In the genomic region with DNA sequence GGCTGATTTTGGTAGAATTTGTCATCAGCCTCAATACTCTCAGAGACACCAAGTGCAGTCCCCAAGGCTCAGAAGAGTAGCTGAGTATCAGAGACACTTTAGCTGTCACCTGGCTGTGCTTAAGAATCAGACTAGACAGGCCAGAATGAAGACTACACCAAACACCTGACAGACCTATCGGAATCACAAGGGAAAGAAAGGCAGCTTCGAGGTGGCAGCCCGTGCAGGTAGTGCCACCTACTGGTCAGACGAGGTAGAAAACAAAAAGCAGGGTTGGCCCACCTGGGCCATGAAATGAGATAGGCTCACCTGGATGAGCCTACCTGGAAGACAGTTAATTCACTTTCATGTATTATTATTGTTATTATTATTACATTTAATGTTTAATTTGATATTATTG, we compare ENCODE assay signal across 9 mouse cellular contexts.
DNase-seq lines count a peak whose midpoint lies in the region; ATAC-seq lines count a peak whose summit lies in the region.
"Had no signal": no experiment of that assay in that cellular context is flagged by ENCODE, and none has a peak within 500 bp of the region (broad histone marks: within the 10 kb centered on the region; RNA-seq: fewer than 3 reads in every experiment).

No protein-coding gene starts in this region.

- H3K36me3 ChIP-seq in hindbrain, embryonic 13.5 days, result no peaks in the 10 kb centered on the region
- H3K36me3 ChIP-seq in liver, embryonic 11.5 days (ENCODE audit: control insufficient read depth, insufficient read depth, low read length), result no peaks in the 10 kb centered on the region
- H3K36me3 ChIP-seq in neural tube, embryonic 14.5 days (ENCODE audit: control insufficient read depth, insufficient read depth, low read length), result no peaks in the 10 kb centered on the region
- H3K36me3 ChIP-seq: heart, embryonic 15.5 days had no signal

- H3K4me2 ChIP-seq in hindbrain, embryonic 13.5 days, result no peak overlapping the region
- H3K4me2 ChIP-seq in liver, embryonic 11.5 days, result no peak overlapping the region
- no peak overlapping the region for H3K4me2 ChIP-seq in neural tube, embryonic 14.5 days (ENCODE audit: low read depth, low read length)
- H3K4me2 ChIP-seq: heart, embryonic 15.5 days had no signal

- no peak overlapping the region for H3K4me3 ChIP-seq in hindbrain, embryonic 13.5 days
- H3K4me3 ChIP-seq in liver, embryonic 11.5 days (ENCODE audit: low read depth, low read length), result no peak overlapping the region
- H3K4me3 ChIP-seq in neural tube, embryonic 14.5 days (ENCODE audit: low read depth, low read length), result no peak overlapping the region
- H3K4me3 ChIP-seq: heart, embryonic 15.5 days had no signal

- H3K27ac ChIP-seq in hindbrain, embryonic 13.5 days, result no peak overlapping the region
- H3K27ac ChIP-seq in liver, embryonic 11.5 days (ENCODE audit: low read depth, low read length), result no peak overlapping the region
- no peak overlapping the region for H3K27ac ChIP-seq in neural tube, embryonic 14.5 days (ENCODE audit: low read depth, low read length)
- H3K27ac ChIP-seq: heart, embryonic 15.5 days had no signal

- DNase-seq in adrenal gland, adult 18-20 months (ENCODE audit: low spot score in 2 of 2), result peak; percentile 52 to 56
- no peak for DNase-seq in adrenal gland, postnatal 4 days (ENCODE audit: low spot score in 2 of 2)
- peak; percentile 43 for DNase-seq in ovary, postnatal 14 days (ENCODE audit: low spot score)
- no peak for DNase-seq in ovary, adult 18-20 months (ENCODE audit: low spot score)
- no peak for DNase-seq in liver, embryonic 11.5 days (ENCODE audit: low spot score)

- H3K4me1 ChIP-seq in hindbrain, embryonic 13.5 days (replicated peaks), result no peaks in the 10 kb centered on the region
- no peaks in the 10 kb centered on the region for H3K4me1 ChIP-seq in liver, embryonic 11.5 days (replicated peaks; ENCODE audit: control insufficient read depth, insufficient read depth, low read length)
- no peaks in the 10 kb centered on the region for H3K4me1 ChIP-seq in neural tube, embryonic 14.5 days (ENCODE audit: control insufficient read depth, insufficient read depth, low read length)
- H3K4me1 ChIP-seq: heart, embryonic 15.5 days had no signal

- WGBS in hindbrain, embryonic 13.5 days, result 5% methylated on average over 4 of the region's 4 CpGs
- 15% methylated on average over 4 of the region's 4 CpGs for WGBS in liver, embryonic 11.5 days
- whole genome bisulfite sequencing in neural tube, embryonic 14.5 days, result 5% methylated on average over 4 of the region's 4 CpGs

- peak; percentile 77 for ATAC-seq in common myeloid progenitor, adult 5-6 weeks (replicated peaks; ENCODE audit: low read depth, poor library complexity, severe bottlenecking)
- 0 out of 2 replicates have a peak, but pooled peaks have one; percentile 38 for ATAC-seq in hindbrain, embryonic 13.5 days (ENCODE audit: low FRiP score)
- ATAC-seq in liver, embryonic 11.5 days (replicated peaks; ENCODE audit: low FRiP score), result peak; percentile 54; the same call in 1 of the 2 replicates
- peak; percentile 59; the same call in 1 of the 2 replicates for ATAC-seq in neural tube, embryonic 14.5 days (ENCODE audit: low read depth)

- H3K27me3 ChIP-seq in hindbrain, embryonic 13.5 days, result no peaks in the 10 kb centered on the region
- H3K27me3 ChIP-seq in liver, embryonic 11.5 days (replicated peaks; ENCODE audit: control insufficient read depth, insufficient read depth, low read length), result peaks cover 2% of the 10 kb centered on the region; the same call in 1 of the 2 replicates
- no peaks in the 10 kb centered on the region for H3K27me3 ChIP-seq in neural tube, embryonic 14.5 days (ENCODE audit: control insufficient read depth, insufficient read depth, low read length)
- H3K27me3 ChIP-seq: heart, embryonic 15.5 days had no signal

- no peaks in the 10 kb centered on the region for H3K9me3 ChIP-seq in hindbrain, embryonic 13.5 days
- no peaks in the 10 kb centered on the region for H3K9me3 ChIP-seq in liver, embryonic 11.5 days (ENCODE audit: control insufficient read depth, low read length)
- H3K9me3 ChIP-seq in neural tube, embryonic 14.5 days (ENCODE audit: control insufficient read depth, low read length), result no peaks in the 10 kb centered on the region
- H3K9me3 ChIP-seq: heart, embryonic 15.5 days had no signal

- no peak overlapping the region for H3K9ac ChIP-seq in hindbrain, embryonic 13.5 days
- no peak overlapping the region for H3K9ac ChIP-seq in liver, embryonic 11.5 days (ENCODE audit: low read depth, low read length)
- H3K9ac ChIP-seq in neural tube, embryonic 14.5 days (replicated peaks; ENCODE audit: low read depth, low read length), result no peak overlapping the region
- H3K9ac ChIP-seq: heart, embryonic 15.5 days had no signal

Comparison
In these comparisons a context has a peak if more than half of its experiments do, and no peak if none do; other contexts are left out.
1. DNase-seq: peak in adrenal gland, adult 18-20 months (2 of 2) and ovary, postnatal 14 days (single experiment); none in adrenal gland, postnatal 4 days (0 of 2), ovary, adult 18-20 months (single experiment) and liver, embryonic 11.5 days (single experiment).
2. Peak in every context shown above with its lines, with median percentiles within 50 percentile points of each other: ATAC-seq.